Mouse (Mus musculus): ENCODE data around the gene Rnaset2a. TPM values are rescaled to one million over a fixed set of nuclear protein-coding genes. Genes with fewer than 3 reads are reported as not detected.
"Not testable (repeated sequence)": the region's sequence is repeated elsewhere in the genome, so short reads cannot be mapped to it uniquely, and the experiment has no call there.

Rnaset2a gene
- polyA plus RNA-seq, 1 experiment = 50.6 TPM

GRCm38 (mm10) chr17:8164701-8165607 is 17.1 kb upstream of the Rnaset2a start, which contains the start of gene Fgfr1op:
TSS of gene Fgfr1op (plus strand) at chr17:8165501.
- DNase-seq = peak; percentile 89
- peak within 1 kb of the TSS; percentile 72 for H3K4me3 ChIP-seq (replicated peaks; ENCODE audit: extremely low read depth, low read depth, low read length)
- 2% methylated on average over 16 of the region's 55 CpGs for WGBS
- not testable (repeated sequence) for H3K4me1 ChIP-seq (ENCODE audit: control insufficient read depth, insufficient read depth, low read length)

DNA sequence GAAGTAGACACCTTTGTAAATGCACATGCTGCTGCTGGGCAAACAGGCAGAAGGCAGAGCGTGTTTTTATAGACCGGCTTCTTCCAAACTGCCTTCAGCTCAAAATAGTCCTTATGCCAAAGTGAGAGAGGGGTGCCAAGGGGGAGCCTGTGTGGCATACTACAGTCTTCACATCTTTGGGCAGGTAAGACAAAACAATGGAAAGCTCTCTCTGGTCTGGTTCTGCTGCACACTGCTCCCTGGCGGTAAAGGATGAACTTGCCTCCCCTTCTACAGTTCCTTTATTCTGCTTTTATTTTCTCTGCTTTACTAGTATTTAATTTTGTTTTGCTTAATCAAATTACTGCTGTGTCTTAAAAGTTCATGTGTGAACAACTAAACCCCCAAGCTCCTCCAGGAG is 13.1 kb upstream of the Rnaset2a start:
- not testable (repeated sequence) for H3K4me1 ChIP-seq (ENCODE audit: control insufficient read depth, insufficient read depth, low read length); H3K4me3 ChIP-seq (replicated peaks; ENCODE audit: extremely low read depth, low read depth, low read length); DNase-seq
- 47% methylated on average over 3 of the region's 3 CpGs for WGBS

DNA sequence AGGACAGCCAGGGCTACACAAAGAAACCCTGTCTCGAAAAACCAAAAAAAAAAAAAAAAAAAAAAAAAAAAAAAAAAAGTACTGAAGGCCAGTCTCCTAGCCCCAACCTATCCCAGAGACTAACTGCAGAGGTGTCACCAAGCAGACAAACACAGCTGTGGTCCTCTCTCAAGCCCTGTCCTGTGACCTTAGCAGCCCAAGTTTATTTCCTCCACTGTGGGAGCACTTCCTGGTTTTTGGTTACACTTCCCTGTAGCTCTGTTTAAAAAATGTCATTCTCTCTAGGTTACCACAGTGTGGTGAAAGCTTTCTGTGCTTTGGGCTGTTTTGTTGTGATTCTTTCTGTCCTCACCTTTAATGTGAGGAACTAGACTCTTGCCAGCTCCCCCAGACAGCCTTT is 10.7 kb upstream of the Rnaset2a start:
- not testable (repeated sequence) for DNase-seq; H3K4me3 ChIP-seq (replicated peaks; ENCODE audit: extremely low read depth, low read depth, low read length); H3K4me1 ChIP-seq (ENCODE audit: control insufficient read depth, insufficient read depth, low read length)
- WGBS = no CpG with 5 or more reads among the region's 1 CpGs

DNA sequence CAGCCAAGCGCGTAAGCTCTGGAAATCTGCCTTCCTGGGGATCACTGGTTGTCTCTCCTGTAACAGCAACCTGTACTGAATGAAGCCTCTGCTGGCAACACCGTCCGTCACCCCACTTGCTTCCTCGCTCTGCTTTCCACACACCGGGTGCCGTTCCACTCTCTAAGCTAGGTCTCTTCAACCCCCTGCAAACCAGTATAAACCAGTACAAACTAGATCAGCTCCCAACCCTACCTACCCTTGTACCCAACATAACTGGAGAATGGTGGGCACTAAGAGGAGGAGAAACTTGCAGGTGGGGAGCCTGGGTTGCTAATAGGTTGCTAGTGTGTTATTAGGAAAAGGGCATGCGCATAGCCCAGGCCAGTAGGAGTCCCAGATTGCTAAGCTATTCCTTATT is 8.1 kb upstream of the Rnaset2a start:
- no CpG with 5 or more reads among the region's 8 CpGs for WGBS
- not testable (repeated sequence) for DNase-seq; H3K4me1 ChIP-seq (ENCODE audit: control insufficient read depth, insufficient read depth, low read length); H3K4me3 ChIP-seq (replicated peaks; ENCODE audit: extremely low read depth, low read depth, low read length)

GRCm38 (mm10) chr17:8155010-8155409 is 7.1 kb upstream of the Rnaset2a start:
- H3K4me3 ChIP-seq (replicated peaks; ENCODE audit: extremely low read depth, low read depth, low read length); H3K4me1 ChIP-seq (ENCODE audit: control insufficient read depth, insufficient read depth, low read length); DNase-seq: not testable (repeated sequence)
- WGBS = 71% methylated on average over 7 of the region's 7 CpGs

GRCm38 (mm10) chr17:8146931-8147330 is 966 bp downstream of the Rnaset2a start:
- WGBS = 14% methylated on average over 5 of the region's 5 CpGs
- DNase-seq = not testable (repeated sequence)

GRCm38 (mm10) chr17:8143802-8144673 is 3.9 kb downstream of the Rnaset2a start:
- H3K4me3 ChIP-seq (replicated peaks; ENCODE audit: extremely low read depth, low read depth, low read length); H3K4me1 ChIP-seq (ENCODE audit: control insufficient read depth, insufficient read depth, low read length): not testable (repeated sequence)
- DNase-seq = peak; percentile 48
- 18% methylated on average over 11 of the region's 14 CpGs for WGBS

More at GRCm38 (mm10) chr17:8146931-8147330, 966 bp downstream of the Rnaset2a start:
- H3K4me1 ChIP-seq (ENCODE audit: control insufficient read depth, insufficient read depth, low read length) = not testable (repeated sequence)
- H3K4me3 ChIP-seq (replicated peaks; ENCODE audit: extremely low read depth, low read depth, low read length) = peak overlapping the region; percentile 28

DNA sequence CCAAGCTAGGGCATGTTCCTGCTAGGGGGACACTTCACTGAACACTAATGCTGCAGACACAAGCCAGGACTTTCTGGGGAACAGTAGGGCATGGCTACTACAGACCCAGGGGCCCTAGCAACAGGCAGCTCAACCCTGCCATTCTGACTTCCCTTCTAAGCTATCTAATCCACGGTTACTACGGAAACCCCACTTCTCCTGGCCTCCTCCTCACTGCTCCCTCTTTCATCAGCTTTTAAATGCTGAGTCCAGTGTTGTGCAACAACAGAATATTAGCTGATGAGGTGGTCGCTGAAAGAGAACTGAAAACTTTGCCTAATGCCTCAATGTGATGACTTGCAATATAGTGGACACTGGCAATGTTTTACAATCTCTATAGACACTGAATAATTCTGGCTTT is 7.7 kb downstream of the Rnaset2a start:
- not testable (repeated sequence) for H3K4me3 ChIP-seq (replicated peaks; ENCODE audit: extremely low read depth, low read depth, low read length); DNase-seq; H3K4me1 ChIP-seq (ENCODE audit: control insufficient read depth, insufficient read depth, low read length)
- 64% methylated on average over 3 of the region's 3 CpGs for WGBS

GRCm38 (mm10) chr17:8138116-8138515 is 9.8 kb downstream of the Rnaset2a start:
- H3K4me1 ChIP-seq (ENCODE audit: control insufficient read depth, insufficient read depth, low read length); H3K4me3 ChIP-seq (replicated peaks; ENCODE audit: extremely low read depth, low read depth, low read length); DNase-seq: not testable (repeated sequence)
- 79% methylated on average over 5 of the region's 5 CpGs for WGBS

DNA sequence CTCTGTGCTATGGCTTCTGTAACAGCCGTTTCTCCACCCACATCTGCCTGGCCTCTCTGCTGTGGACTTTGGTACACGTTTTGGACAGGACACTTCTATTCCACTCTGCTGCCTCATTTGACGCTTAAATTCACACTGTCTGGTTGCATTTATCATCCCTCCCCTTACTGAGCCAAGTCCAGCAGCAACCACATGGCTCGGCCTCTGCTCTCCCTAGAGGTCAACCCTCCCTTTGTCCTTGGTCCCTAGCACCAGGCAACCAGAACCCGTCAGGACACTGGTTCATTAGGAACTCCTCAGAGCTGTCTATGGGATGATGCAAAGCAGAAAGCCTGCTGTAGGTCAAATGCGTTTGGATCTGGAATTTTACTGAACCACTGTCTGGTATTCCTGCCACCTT is 17.0 kb downstream of the Rnaset2a start:
- no CpG with 5 or more reads among the region's 6 CpGs for WGBS
- not testable (repeated sequence) for DNase-seq; H3K4me3 ChIP-seq (replicated peaks; ENCODE audit: extremely low read depth, low read depth, low read length); H3K4me1 ChIP-seq (ENCODE audit: control insufficient read depth, insufficient read depth, low read length)

GRCm38 (mm10) chr17:8129578-8129977 is 18.3 kb downstream of the Rnaset2a start:
- WGBS = 83% methylated on average over 9 of the region's 9 CpGs
- not testable (repeated sequence) for DNase-seq; H3K4me3 ChIP-seq (replicated peaks; ENCODE audit: extremely low read depth, low read depth, low read length); H3K4me1 ChIP-seq (ENCODE audit: control insufficient read depth, insufficient read depth, low read length)

- 70% methylated on average over 1 of the region's 7 CpGs for WGBS
- not testable (repeated sequence) for H3K4me1 ChIP-seq (ENCODE audit: control insufficient read depth, insufficient read depth, low read length); DNase-seq; H3K4me3 ChIP-seq (replicated peaks; ENCODE audit: extremely low read depth, low read depth, low read length)
These were observed 19.4 kb downstream of the Rnaset2a start for GRCm38 (mm10) chr17:8128326-8128993.

- not testable (repeated sequence) for H3K4me3 ChIP-seq (replicated peaks; ENCODE audit: extremely low read depth, low read depth, low read length); DNase-seq; H3K4me1 ChIP-seq (ENCODE audit: control insufficient read depth, insufficient read depth, low read length)
- 74% methylated on average over 3 of the region's 6 CpGs for WGBS
These were observed 23.3 kb downstream of the Rnaset2a start for GRCm38 (mm10) chr17:8124586-8124985.

DNA sequence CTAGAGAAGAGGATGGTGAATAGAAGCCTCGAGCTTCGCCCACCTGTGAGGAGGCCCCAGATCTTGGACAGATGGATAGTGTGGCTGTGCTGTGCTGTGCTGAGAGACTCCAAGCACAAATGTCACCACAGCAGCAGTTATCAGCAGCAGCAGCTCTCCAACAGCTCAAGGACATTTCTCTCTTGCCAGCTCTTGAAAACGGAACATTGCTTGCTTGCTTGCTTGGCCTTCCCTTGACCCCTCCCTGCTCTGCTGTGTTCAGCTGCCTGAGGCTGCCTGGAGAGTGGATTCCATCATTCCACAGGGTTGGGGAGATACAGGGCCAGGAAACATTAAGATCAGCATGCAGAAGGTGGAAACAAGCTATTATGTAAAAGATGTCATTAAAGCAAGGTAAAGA is 24.9 kb downstream of the Rnaset2a start:
- not testable (repeated sequence) for H3K4me1 ChIP-seq (ENCODE audit: control insufficient read depth, insufficient read depth, low read length); DNase-seq; H3K4me3 ChIP-seq (replicated peaks; ENCODE audit: extremely low read depth, low read depth, low read length)
- WGBS = no CpG with 5 or more reads among the region's 3 CpGs

DNA sequence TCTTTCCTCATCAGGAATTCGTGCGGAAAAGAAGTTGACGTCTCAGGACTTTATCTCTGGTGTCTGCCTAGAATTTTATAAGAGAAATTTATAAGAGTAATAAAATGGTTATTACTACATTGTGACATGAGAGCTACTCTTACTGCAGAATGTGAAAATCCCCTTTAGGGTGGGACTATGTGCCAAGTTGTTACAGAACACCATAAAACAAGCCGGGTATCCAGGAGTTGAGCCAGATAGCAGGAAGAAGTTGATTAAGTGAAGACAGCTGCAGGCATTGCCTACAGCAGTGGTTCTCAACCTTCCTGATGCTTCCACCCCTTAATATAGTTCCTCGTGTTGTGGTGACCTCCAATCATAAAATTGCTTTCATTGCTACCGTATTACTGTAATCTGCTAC is 31.0 kb downstream of the Rnaset2a start:
- not testable (repeated sequence) for DNase-seq; H3K4me3 ChIP-seq (replicated peaks; ENCODE audit: extremely low read depth, low read depth, low read length); H3K4me1 ChIP-seq (ENCODE audit: control insufficient read depth, insufficient read depth, low read length)
- WGBS = no CpG with 5 or more reads among the region's 6 CpGs
